Mouse (Mus musculus): ENCODE results near the gene Hfe.
"Not testable (repeated sequence)": the region's sequence is repeated elsewhere in the genome, so short reads cannot be mapped to it uniquely, and the experiment has no call there.

Gene Hfe

GRCm38 (mm10) chr13:23744421-23745380, 34.0 kb upstream of the Hfe start:
- DNase-seq (ENCODE audit: low spot score in 2 of 2), result no peak

GRCm38 (mm10) chr13:23743963-23744362, 33.3 kb upstream of the Hfe start:
- DNase-seq (ENCODE audit: low spot score in 2 of 2), result no peak

GRCm38 (mm10) chr13:23743215-23743614, 32.6 kb upstream of the Hfe start:
- DNase-seq (ENCODE audit: low spot score in 2 of 2), result no peak

GRCm38 (mm10) chr13:23742007-23742406, 31.4 kb upstream of the Hfe start:
- no peak for DNase-seq (ENCODE audit: low spot score in 2 of 2)

- DNase-seq (ENCODE audit: low spot score in 2 of 2), result no peak
Measured at GRCm38 (mm10) chr13:23740910-23741309, 30.3 kb upstream of the Hfe start.

GRCm38 (mm10) chr13:23740256-23740840, 29.7 kb upstream of the Hfe start:
- DNase-seq (ENCODE audit: low spot score in 2 of 2), result no peak

- no peak for DNase-seq (ENCODE audit: low spot score in 2 of 2)
Measured at GRCm38 (mm10) chr13:23739922-23740252, 29.2 kb upstream of the Hfe start.

GRCm38 (mm10) chr13:23739069-23739921, 28.6 kb upstream of the Hfe start:
- peak; percentile 92 to 96 for DNase-seq (ENCODE audit: low spot score in 2 of 2)

GRCm38 (mm10) chr13:23738677-23739068, 28.0 kb upstream of the Hfe start, which contains the start of gene Hist1h1c:
Hist1h1c (plus strand) TSS chr13:23738808.
- peak; percentile 85 to 94 for DNase-seq (ENCODE audit: low spot score in 2 of 2)

- DNase-seq (ENCODE audit: low spot score in 2 of 2), result no peak
Measured at GRCm38 (mm10) chr13:23738041-23738440, 27.4 kb upstream of the Hfe start.

GRCm38 (mm10) chr13:23737091-23737490, 26.4 kb upstream of the Hfe start:
- DNase-seq (ENCODE audit: low spot score in 2 of 2), result no peak

GRCm38 (mm10) chr13:23732156-23732804, 21.6 kb upstream of the Hfe start:
- peak in 1 of 2 experiments; percentile 46 for DNase-seq (ENCODE audit: low spot score in 2 of 2)

GRCm38 (mm10) chr13:23730479-23730878, 19.8 kb upstream of the Hfe start:
- no peak for DNase-seq (ENCODE audit: low spot score in 2 of 2)

GRCm38 (mm10) chr13:23729706-23730105, 19.1 kb upstream of the Hfe start:
- DNase-seq (ENCODE audit: low spot score in 2 of 2), result no peak

GRCm38 (mm10) chr13:23729192-23729525, 18.5 kb upstream of the Hfe start:
- DNase-seq (ENCODE audit: low spot score in 2 of 2), result no peak

- no peak for DNase-seq (ENCODE audit: low spot score in 2 of 2)
Measured at GRCm38 (mm10) chr13:23728472-23729191, 18.0 kb upstream of the Hfe start.

GRCm38 (mm10) chr13:23725213-23725612, 14.6 kb upstream of the Hfe start:
- DNase-seq (ENCODE audit: low spot score in 2 of 2), result no peak

GRCm38 (mm10) chr13:23724239-23724638, 13.6 kb upstream of the Hfe start:
- no peak for DNase-seq (ENCODE audit: low spot score in 2 of 2)

GRCm38 (mm10) chr13:23717593-23718245, 7.1 kb upstream of the Hfe start:
- DNase-seq (ENCODE audit: low spot score in 2 of 2), result not testable (repeated sequence)

GRCm38 (mm10) chr13:23717176-23717575, 6.5 kb upstream of the Hfe start:
- no peak for DNase-seq (ENCODE audit: low spot score in 2 of 2)

Measured in frontal cortex, postnatal 36 days (tissue).